Mouse (Mus musculus) cortical plate, adult 2 months (tissue): Measurements from ENCODE around the gene Tmod2.

Experiments
- CTCF ChIP-seq: fragments of 200-500 bp; IDR thresholded peaks from 2 replicates; pipeline ENCODE4 v1.5.1; 2011; ENCODE audit warnings: mild to moderate bottlenecking, control low read depth, low read length; ENCODE audit not compliant: insufficient read depth; ENCODE audit errors: extremely low read depth
- POLR2A ChIP-seq: fragments of 200-500 bp; IDR thresholded peaks from 2 replicates; pipeline ENCODE4 v1.6.1; 2011; ENCODE audit warnings: mild to moderate bottlenecking, low read length, control low read depth; ENCODE audit not compliant: insufficient read depth; ENCODE audit errors: extremely low read depth

GRCm38 (mm10) chr9:75599191-75599841 is 11.8 kb downstream of the Tmod2 start:
- TF ChIP-seq POLR2A, result no peak
- no peak; the same call in 1 of the 2 replicates for TF ChIP-seq CTCF
